Mouse (Mus musculus): Measurements from ENCODE around the gene Nck1.

- no peak for TF ChIP-seq MAFK (IDR thresholded peaks at IDR 0.05; ENCODE audit: insufficient read depth, low read depth, low read length)
- TF ChIP-seq HCFC1 (IDR thresholded peaks at IDR 0.05; ENCODE audit: borderline replicate concordance, insufficient read depth, low read length) = no peak
Observed at GRCm38 (mm10) chr9:100535618-100536262, 10.2 kb downstream of the Nck1 start.

Measured in ES-E14 (cell line).